Mouse (Mus musculus) hindlimb bud, embryonic 11.5 days (tissue): ENCODE measurements around the gene Aldh3a1.
"Not testable (repeated sequence)": the region's sequence is repeated elsewhere in the genome, so short reads cannot be mapped to it uniquely, and the experiment has no call there.

Source experiments
- DNase-seq: peaks from one replicate; pipeline ENCODE4 v3.0.0-alpha.2; 2012; ENCODE audit warnings: low read depth, low spot score; ENCODE audit errors: extremely low spot score

Gene Aldh3a1

GRCm38 (mm10) chr11:61207487-61208246 lies at the start of gene Aldh3a1:
TSS of gene Aldh3a1 (plus strand) at chr11:61207537.
- DNase-seq = no peak

GRCm38 (mm10) chr11:61158141-61158540 lies 49.2 kb upstream of the Aldh3a1 start:
- DNase-seq = no peak

GRCm38 (mm10) chr11:61159796-61160732 lies 47.3 kb upstream of the Aldh3a1 start:
- no peak for DNase-seq

DNA sequence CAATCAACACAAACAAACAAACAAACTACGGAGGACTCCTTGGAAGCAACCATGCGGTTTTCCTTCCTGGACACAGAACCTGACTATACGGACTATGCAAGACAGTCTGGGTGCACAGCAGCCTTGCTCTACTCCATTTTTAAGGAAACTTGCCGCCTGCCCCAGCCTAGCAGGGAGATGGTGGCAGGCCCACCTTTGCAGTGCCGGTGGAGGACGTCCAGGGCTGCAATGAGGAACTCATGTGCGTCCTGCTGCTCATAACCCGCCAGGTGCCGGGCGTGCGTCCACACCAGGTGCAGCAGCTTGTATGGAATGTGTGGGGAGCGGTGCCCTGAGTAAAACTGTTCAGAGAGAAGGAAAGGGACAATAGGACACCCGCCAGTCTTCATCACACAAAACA lies 46.2 kb upstream of the Aldh3a1 start:
- DNase-seq = no peak

- DNase-seq = no peak
Observed at GRCm38 (mm10) chr11:61162776-61163175, 44.6 kb upstream of the Aldh3a1 start.

DNA sequence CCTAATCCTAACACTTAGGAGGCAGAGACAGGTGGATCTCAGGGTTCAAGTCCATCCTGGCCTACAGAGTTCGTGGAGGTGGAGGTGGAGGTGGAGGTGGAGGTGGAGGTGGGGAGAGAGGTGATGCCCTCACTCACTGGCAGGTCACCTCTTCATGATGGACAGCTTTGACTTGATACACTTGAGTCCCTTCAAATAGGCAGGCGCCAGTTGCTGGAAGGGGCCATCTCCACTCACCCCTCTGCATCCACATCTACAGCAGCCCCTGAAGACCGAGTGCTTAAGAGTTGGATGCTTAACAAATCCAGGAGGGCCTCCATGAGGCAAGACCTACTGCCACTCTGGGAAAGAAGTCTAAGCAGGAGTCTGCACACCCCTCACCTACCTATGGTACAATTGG lies 44.0 kb upstream of the Aldh3a1 start:
- no peak for DNase-seq

- DNase-seq = no peak
Observed at GRCm38 (mm10) chr11:61164366-61164765, 43.0 kb upstream of the Aldh3a1 start.

- DNase-seq = no peak
Observed at GRCm38 (mm10) chr11:61164881-61165280, 42.5 kb upstream of the Aldh3a1 start.

DNA sequence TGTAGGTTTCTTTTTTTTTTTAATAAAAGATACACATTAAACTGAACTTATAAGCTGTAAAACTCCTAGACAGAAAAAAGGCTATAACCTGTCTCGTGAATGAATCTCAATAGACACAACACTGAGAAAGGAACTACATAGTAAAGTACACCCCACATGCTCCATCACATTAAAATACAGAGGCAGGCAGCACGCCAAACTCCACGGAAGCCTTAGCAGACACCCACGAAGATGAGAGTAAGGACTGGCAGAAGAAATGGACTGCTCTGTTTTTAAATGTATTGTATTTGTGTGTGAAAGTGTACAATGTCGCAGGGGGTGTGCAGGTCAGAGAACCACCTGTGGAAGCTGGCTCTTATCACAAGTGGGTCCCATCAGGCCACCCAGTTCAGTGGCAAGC lies 37.2 kb upstream of the Aldh3a1 start:
- no peak for DNase-seq

- DNase-seq = not testable (repeated sequence)
Observed at GRCm38 (mm10) chr11:61173477-61173876, 33.9 kb upstream of the Aldh3a1 start.

- DNase-seq = peak; percentile 31
Observed at GRCm38 (mm10) chr11:61174291-61174820, 33.0 kb upstream of the Aldh3a1 start.

GRCm38 (mm10) chr11:61174821-61175658 lies 32.3 kb upstream of the Aldh3a1 start, which contains the start of gene Usp22:
TSS of gene Usp22 (minus strand) at chr11:61175055.
- DNase-seq = peak; percentile 98

DNA sequence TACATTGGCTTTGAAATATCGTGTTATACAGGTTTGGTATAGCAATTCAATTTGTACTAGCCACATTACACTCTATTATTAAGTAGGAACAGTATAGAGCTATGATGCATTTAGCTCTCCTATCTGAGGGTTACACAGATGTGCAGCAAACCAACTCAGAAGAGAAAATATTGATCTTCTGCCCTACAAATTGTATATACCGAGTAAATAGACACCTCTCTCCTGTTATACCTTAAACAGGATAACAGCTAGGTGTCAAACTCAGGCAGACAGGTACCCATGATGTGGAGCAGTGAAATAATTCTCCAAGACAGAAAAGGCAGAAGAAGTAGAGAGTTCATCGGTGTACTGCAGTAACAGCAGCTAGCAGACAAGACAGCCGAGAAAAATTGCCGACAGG lies 31.6 kb upstream of the Aldh3a1 start:
- DNase-seq = no peak

GRCm38 (mm10) chr11:61176321-61176720 lies 31.0 kb upstream of the Aldh3a1 start:
- no peak for DNase-seq

- no peak for DNase-seq
Observed at GRCm38 (mm10) chr11:61180361-61180760, 27.0 kb upstream of the Aldh3a1 start.

- no peak for DNase-seq
Observed at GRCm38 (mm10) chr11:61181624-61182023, 25.7 kb upstream of the Aldh3a1 start.

GRCm38 (mm10) chr11:61183820-61184219 lies 23.5 kb upstream of the Aldh3a1 start:
- DNase-seq = no peak

GRCm38 (mm10) chr11:61190776-61191175 lies 16.6 kb upstream of the Aldh3a1 start:
- DNase-seq = no peak

DNA sequence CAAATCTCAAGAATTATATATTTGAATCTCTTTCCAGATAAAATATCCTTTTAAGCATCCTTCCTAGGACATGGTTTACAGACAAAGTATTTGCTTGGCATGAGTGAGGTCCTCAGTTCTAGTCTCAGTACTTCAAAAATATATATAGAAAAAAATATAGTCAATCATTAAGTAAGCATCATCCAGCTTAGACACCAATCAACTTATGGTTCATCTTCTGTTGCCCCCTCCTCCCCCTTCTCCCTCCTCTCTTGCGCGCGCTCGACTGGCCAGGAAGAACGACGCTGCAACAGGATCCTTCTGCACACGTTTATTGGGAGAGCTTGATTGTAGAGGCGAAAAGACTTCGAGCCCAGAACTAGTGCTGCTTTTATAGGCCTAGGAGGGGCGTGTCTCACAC lies 15.2 kb upstream of the Aldh3a1 start:
- not testable (repeated sequence) for DNase-seq

- DNase-seq = no peak
Observed at GRCm38 (mm10) chr11:61192779-61193178, 14.6 kb upstream of the Aldh3a1 start.

DNA sequence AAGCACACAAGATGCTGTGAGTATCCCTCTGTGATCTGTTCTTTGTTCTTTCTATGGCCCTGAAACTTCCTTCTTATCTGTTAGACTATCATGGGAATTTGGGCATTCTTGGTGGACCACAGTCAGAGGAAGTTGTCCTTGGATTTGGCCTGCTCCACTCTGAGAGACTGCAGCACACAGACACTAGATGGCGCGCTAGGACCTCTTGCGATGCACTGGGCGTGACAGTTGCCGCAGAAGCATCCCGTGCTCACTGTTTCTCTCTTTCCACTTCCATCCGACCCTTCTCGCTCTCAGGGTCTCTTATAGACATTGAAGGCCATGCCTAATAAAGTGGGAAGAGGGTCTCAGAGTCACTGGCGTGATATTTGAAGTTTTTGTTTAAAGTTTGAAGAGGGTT lies 13.9 kb upstream of the Aldh3a1 start:
- peak; percentile 42 for DNase-seq
